Mouse (Mus musculus) liver, adult (tissue): ENCODE measurements at regions not wholly inside any gene's neighbourhood (a gene's known extent, or its start where the extent isn't known, plus 50 kb on each side); places are given as distances from the start of the nearest gene placed in this dataset.

ENCODE experiments used
- GATA4 ChIP-seq: IDR thresholded peaks from 2 replicates; pipeline ENCODE4 v1.6.1; 2014; ENCODE audit warnings: mild to moderate bottlenecking, low read length; ENCODE audit not compliant: insufficient replicate concordance

DNA sequence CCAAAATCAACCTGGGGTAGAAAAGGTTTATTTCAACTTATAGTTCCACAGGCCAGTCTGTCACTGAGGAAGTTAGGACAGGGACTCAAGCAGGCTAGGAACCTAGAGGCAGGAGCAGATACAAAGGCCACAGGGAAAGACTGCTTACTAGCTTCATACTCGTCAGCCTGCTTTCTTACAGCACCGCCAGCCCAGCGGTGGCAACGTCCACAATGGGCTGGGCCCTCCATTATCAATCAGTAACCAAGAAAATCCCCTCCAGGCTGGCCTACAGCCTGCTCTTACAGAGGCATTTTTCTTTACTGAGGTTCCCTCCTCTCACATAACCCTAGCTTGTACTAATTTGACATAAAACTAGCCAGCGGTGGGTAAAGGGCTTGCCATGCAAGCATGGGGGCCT, 180.2 kb downstream of the Utp6 start:
- no peak for TF ChIP-seq GATA4

DNA sequence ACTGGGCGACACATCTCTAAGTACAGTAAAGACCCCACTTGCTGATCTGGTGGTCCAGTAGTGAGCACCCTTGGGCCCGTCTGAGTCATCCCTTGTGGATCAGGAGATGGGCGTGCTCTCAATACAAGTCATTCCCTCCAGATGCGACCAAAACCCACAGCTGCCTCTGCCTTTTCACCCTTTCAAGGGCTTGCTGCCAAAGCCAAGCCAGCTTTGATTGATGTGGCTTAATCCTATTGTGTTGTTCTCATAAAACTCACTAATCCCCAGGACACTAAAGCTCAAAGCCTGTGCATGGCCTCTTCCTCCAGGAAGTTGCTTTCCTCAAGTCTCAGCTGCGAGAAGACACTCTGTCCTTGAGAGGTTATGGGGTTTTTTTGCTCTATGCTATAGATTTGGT, 182.4 kb downstream of the Utp6 start:
- no peak for TF ChIP-seq GATA4

- no peak for TF ChIP-seq GATA4
These were observed 183.7 kb downstream of the Utp6 start for GRCm38 (mm10) chr11:79778522-79778921.

DNA sequence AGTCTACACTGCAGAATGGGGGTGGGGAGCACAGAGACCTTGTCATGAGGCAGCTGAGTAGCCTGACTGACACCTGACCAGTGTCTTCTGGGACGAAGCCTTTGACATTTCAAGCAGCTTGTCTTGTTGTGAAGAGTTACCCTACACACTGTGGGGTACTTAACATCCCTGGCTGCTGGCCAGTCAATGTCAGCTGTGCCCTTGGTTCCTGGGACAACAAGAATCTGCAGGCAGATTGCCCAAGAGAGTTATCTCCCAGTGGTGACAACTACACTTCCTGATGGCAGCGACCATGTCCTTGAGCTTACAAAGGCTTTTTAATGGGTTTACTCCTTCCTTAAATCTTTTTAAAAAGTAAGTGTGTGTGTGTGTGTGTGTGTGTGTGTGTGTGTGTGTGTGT, 184.2 kb downstream of the Utp6 start:
- no peak for TF ChIP-seq GATA4

GRCm38 (mm10) chr11:79776577-79776976, 185.6 kb downstream of the Rab11fip4 start:
- TF ChIP-seq GATA4, result no peak

DNA sequence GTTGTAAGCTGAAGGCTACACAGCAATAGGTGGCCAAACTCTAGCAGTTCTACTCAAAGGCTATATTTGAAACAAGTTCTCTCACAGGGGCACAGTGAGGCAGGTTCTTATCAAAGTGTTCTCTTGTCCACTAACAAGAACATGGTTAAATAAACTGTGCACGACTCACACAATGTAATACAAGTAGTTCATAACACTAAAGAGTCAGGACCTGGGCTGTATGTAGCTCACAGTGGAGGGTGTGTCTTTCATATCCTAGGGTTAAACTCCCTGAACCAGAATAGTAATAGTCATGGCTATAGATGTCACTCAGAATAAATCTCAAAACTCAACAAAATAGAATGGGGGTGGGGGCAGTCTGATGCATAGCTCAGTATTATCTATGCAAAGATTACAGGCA, 182.7 kb downstream of the Rab11fip4 start:
- no peak for TF ChIP-seq GATA4

GRCm38 (mm10) chr11:79771431-79771830, 180.4 kb downstream of the Rab11fip4 start:
- peak; percentile 24; the same call in 1 of the 2 replicates for TF ChIP-seq GATA4

GRCm38 (mm10) chr11:79767111-79767510, 176.1 kb downstream of the Rab11fip4 start:
- no peak for TF ChIP-seq GATA4

DNA sequence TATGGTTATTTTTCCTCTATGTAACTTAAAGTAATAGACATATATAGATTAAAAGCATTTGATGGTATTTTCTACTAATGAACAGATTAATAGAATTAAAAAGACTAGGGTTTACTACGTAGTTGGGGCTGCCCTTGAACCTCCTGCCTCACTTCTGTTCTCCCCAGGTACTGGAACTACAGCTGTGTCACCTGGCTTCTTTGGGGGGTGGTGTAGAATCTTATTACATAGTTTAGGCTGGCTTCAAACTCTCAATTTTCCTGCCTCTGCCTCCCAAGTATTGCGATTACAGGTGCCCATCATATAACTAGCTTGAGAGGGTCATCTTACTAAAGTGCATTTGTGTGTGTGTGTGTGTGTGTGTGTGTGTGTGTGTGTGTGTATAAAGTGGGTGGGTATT, 175.0 kb downstream of the Rab11fip4 start:
- no peak for TF ChIP-seq GATA4

DNA sequence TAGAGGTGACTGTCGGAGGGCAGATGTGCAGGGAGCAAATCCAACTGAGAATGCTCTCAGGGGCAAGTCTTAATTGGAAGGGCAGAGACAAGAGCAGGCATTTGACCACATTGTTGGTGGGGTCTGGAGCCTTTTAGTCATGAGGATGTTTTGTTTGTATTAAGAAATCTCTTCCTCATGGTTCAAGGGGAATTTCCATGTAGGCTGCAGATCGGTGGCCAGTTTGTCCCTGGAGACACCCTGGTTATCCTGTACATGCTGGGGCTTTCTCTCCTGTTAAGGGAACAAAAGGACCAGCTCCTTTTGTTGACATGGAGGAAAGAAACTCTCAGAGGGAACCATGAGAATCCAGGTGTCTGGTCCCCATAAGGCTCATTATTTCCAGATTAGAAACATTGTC, 174.4 kb downstream of the Rab11fip4 start:
- TF ChIP-seq GATA4, result no peak

DNA sequence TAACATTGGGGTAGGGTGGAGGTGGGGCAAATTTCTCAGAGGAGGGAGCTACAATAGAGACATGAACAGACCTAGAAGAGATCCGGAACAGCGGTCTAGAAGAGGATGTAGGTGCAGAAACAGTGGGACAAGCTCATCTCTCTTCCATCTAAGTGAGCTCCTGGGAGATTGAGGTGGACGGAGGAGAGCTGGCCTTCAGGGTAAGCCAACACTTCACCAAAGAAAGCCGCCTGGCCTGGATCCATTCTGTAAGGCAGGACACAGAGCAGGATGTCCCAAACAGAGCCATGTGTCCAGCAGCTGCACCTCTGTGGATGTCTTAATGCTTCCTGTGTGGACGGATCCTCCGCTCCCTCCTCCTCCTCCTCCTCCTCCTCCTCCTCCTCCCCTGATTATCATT, 173.0 kb downstream of the Rab11fip4 start:
- no peak for TF ChIP-seq GATA4

DNA sequence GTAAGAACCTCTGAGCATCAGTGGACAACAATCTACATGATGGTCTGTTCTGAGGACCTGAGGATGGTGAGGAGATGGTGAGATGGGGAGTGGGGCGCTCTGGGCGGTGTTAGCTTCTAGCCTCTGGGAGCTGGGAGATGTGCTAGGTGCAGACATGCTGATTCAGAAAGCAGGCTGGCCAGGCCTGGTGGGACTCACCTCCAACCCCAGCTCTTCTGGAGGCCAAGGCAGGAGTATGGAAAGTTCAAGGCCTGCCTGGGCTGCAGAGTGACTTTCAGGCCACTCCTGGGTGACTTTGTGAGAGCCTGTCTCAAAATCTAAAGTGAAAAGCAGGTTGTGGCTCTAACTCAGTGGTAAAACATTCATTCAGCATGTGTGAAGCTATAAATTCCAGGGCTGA, 171.6 kb downstream of the Rab11fip4 start:
- no peak for TF ChIP-seq GATA4

DNA sequence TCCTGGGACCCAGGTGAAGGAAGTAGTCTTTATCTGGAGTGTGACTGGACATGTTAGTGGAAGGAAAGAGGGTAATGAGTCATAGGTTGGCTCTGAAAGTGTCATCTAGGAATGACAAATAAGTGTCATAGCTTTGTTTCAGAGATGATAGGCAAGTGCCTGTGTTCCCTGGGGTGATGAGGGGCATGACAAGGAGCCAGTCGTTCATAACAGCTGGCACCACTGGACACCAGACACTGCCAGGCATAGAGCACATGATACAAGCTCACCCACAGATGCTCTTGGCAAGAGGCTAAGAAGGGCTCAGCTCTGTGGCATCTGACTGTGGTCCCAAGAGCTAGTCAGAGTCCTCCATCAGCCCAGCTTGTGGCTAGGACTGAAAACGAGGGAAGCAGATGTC, 171.0 kb downstream of the Rab11fip4 start:
- no peak for TF ChIP-seq GATA4

DNA sequence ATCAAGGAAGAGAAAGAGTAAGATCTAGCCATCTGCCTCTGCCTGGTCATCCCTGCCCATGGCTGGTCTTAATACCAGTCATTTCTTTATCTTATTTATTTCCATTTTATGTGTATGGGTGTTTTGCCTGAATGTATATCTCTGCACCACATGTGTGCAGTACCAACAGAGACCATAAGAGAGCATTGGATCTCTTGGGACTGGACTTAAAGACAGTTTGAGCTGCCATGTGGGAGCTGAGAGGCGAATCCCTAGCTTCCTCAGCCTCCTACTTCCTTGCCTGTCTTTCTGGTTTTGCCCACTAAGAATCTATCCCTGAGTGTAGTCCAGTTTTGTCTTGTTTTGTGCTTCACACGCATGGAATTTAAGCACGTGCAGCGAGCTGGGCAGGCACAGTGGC, 169.5 kb downstream of the Rab11fip4 start:
- TF ChIP-seq GATA4, result no peak

GRCm38 (mm10) chr11:79758281-79758680, 167.3 kb downstream of the Rab11fip4 start:
- TF ChIP-seq GATA4, result no peak

- no peak for TF ChIP-seq GATA4
These were observed 166.6 kb downstream of the Rab11fip4 start for GRCm38 (mm10) chr11:79757513-79758071.

DNA sequence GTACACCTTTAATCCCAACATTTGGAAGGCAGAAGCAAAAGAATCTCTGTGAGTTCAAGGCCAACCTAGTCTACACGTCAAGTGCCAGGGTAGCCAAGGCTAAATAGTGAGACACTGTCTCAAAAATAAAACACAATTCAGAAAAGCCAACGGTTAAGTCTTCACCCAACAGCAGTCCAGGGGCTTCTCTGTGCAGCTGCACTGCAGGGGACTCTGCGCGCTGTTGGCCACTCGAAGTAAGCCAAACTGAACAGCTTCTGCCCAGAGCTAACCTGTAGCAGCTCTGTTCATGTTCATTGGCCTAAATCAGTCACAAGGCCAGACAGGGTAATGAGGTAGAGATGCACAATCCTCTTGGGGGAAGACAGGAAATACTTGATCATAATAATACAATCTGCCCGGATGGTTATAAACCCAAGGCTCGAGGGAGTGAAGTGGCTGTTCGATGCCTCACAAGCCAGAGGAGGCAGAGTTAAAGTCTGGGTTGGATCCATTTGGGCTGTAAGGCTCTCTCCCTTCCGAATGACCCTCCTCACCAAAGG, 165.4 kb downstream of the Rab11fip4 start:
- no peak for TF ChIP-seq GATA4
